Mouse (Mus musculus) brain, embryonic 14.5 days (tissue): ENCODE measurements at regions not wholly inside any gene's neighbourhood (a gene's known extent, or its start where the extent isn't known, plus 50 kb on each side); places are given as distances from the start of the nearest gene placed in this dataset.

Experiments used
- CTCF ChIP-seq: fragments of 200-500 bp; IDR thresholded peaks from 2 replicates; pipeline ENCODE4 v1.5.1; 2012; ENCODE audit warnings: inconsistent platforms, mild to moderate bottlenecking, moderate library complexity, borderline replicate concordance; ENCODE audit not compliant: insufficient read depth, insufficient read length; ENCODE audit errors: extremely low read depth
- POLR2A ChIP-seq: fragments of 200-500 bp; IDR thresholded peaks from 2 replicates; pipeline ENCODE4 v1.6.1; 2012; ENCODE audit warnings: mild to moderate bottlenecking, inconsistent platforms, borderline replicate concordance; ENCODE audit not compliant: poor library complexity, insufficient read depth, insufficient read length, severe bottlenecking; ENCODE audit errors: extremely low read depth

DNA sequence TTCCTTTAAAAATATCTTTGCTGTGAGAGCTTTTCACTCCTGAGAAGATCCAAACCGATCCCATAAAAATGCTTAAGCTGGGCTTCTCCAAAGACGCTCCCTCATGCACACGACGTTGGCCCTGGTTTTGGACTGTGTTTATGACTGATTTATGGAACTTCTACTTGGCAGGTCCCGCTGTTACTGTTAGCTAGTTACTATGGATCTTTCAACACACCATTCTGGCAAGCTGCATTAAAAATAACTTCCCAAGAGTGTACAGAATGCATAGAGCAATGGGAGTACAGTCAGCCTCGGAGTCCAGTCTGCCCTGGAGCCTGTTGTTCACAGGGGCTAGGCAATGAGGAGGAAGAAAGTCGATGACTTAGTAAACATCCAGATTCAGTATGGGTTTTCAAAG lies 71.5 kb upstream of the Cdk6 start:
- TF ChIP-seq CTCF (no peak), POLR2A (no peak)
